Mouse (Mus musculus): ENCODE data around the gene Zgpat. TPM values are rescaled to one million over a fixed set of nuclear protein-coding genes. Genes with fewer than 3 reads are reported as not detected.
A peak's percentile ranks its signal among the peaks of the same experiment; 100 is the strongest.

Zgpat gene
- polyA plus RNA-seq, 1 experiment from 2014 or later = 21.7 TPM

DNA sequence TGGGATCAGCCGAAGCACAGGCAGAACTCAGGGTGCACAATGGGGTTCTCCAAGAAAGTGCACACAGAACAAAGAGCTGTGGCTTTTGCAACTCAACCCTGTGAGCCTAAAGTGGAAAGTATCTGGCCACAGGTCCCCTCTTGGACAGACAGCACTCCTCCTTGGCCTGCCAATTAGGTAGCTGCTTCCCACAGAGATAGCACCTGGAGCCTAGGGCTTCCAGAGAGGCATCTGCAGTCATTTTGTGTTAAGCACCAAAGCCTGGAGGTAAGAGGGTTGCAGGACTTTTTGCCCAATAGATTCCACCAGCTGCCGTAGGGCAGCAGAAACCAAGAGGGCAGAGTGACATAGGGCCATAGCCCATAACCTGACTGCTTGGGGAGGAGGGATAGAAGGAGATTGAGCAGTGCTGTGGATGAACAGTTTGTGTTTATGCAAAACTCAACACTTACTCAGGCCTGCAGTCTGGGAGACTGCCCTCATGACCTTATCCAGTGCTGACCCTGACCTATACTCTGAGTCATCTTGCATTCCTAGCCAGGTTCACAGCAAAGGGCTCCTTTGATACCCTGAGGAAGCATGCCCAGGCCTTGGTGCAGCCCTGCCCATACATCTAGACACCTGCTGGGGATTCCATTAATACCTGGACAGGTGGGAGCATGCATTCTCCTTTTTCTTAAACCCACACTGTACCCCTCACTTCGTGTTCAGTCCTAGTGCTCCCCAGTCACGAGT is 25.6 kb downstream of the Zgpat start:
- Histone ChIP-seq H3K27me3 (ENCODE audit: control insufficient read depth, insufficient read depth, low read length) (no peaks in the 10 kb centered on the region), H3K4me2 (no peak overlapping the region), H3K4me1 (ENCODE audit: control insufficient read depth, insufficient read depth, low read length) (no peaks in the 10 kb centered on the region), H3K9me3 (replicated peaks; ENCODE audit: control insufficient read depth, low read length) (no peaks in the 10 kb centered on the region), H3K4me3 (ENCODE audit: low read depth, low read length) (no peak overlapping the region), H3K27ac (ENCODE audit: low read depth, low read length) (no peak overlapping the region), H3K36me3 (ENCODE audit: control insufficient read depth, insufficient read depth, low read length) (peaks cover 6% of the 10 kb centered on the region), H3K9ac (ENCODE audit: low read depth, low read length) (no peak overlapping the region)
- ATAC-seq (replicated peaks; ENCODE audit: insufficient number of reproducible peaks, low FRiP score, low TSS enrichment) = no peak; the same call in 1 of the 2 replicates
- WGBS (ENCODE audit: insufficient replicate concordance) = 74% methylated on average over 4 of the region's 4 CpGs

- no peaks in the 10 kb centered on the region for H3K27me3 ChIP-seq (ENCODE audit: control insufficient read depth, insufficient read depth, low read length)
- no peak overlapping the region for H3K27ac ChIP-seq (ENCODE audit: low read depth, low read length)
- no peak overlapping the region for H3K4me3 ChIP-seq (ENCODE audit: low read depth, low read length)
- no peaks in the 10 kb centered on the region for H3K9me3 ChIP-seq (replicated peaks; ENCODE audit: control insufficient read depth, low read length)
- ATAC-seq (replicated peaks; ENCODE audit: insufficient number of reproducible peaks, low FRiP score, low TSS enrichment) = no peak
- 83% methylated on average over 15 of the region's 15 CpGs for WGBS (ENCODE audit: insufficient replicate concordance)
- H3K4me2 ChIP-seq = no peak overlapping the region
- H3K36me3 ChIP-seq (ENCODE audit: control insufficient read depth, insufficient read depth, low read length) = peaks cover 6% of the 10 kb centered on the region
- H3K9ac ChIP-seq (ENCODE audit: low read depth, low read length) = no peak overlapping the region
- H3K4me1 ChIP-seq (ENCODE audit: control insufficient read depth, insufficient read depth, low read length) = no peaks in the 10 kb centered on the region
These were observed 26.3 kb downstream of the Zgpat start for GRCm38 (mm10) chr2:181391022-181391421.

DNA sequence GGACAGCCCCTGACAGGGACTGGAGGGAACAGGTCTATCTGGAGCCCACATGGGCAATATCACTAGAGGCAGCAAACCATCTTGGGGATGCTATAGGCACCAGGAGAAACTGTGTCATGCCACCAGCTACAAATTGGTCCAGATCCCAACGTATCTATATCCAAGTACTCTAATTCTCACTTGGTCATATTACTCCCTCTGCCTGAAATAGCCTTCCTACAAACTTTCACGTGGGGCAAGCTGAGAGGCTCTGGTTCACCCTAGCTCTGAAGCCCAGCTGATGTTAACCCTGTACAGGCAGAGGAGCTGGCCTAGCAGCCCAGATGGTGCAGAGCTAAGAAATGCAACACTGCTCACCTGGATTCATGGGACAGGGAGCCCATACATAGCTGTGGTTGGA is 26.8 kb downstream of the Zgpat start:
- 69% methylated on average over 2 of the region's 2 CpGs for WGBS (ENCODE audit: insufficient replicate concordance)
- Histone ChIP-seq H3K9me3 (replicated peaks; ENCODE audit: control insufficient read depth, low read length) (no peaks in the 10 kb centered on the region), H3K4me3 (ENCODE audit: low read depth, low read length) (no peak overlapping the region), H3K4me2 (no peak overlapping the region), H3K36me3 (ENCODE audit: control insufficient read depth, insufficient read depth, low read length) (peaks cover 6% of the 10 kb centered on the region), H3K27ac (ENCODE audit: low read depth, low read length) (no peak overlapping the region), H3K4me1 (ENCODE audit: control insufficient read depth, insufficient read depth, low read length) (no peaks in the 10 kb centered on the region), H3K9ac (ENCODE audit: low read depth, low read length) (no peak overlapping the region), H3K27me3 (ENCODE audit: control insufficient read depth, insufficient read depth, low read length) (no peaks in the 10 kb centered on the region)
- ATAC-seq (replicated peaks; ENCODE audit: insufficient number of reproducible peaks, low FRiP score, low TSS enrichment) = no peak

- Histone ChIP-seq H3K9ac (ENCODE audit: low read depth, low read length) (no peak overlapping the region), H3K9me3 (replicated peaks; ENCODE audit: control insufficient read depth, low read length) (no peaks in the 10 kb centered on the region), H3K27me3 (ENCODE audit: control insufficient read depth, insufficient read depth, low read length) (no peaks in the 10 kb centered on the region), H3K4me1 (ENCODE audit: control insufficient read depth, insufficient read depth, low read length) (no peaks in the 10 kb centered on the region), H3K27ac (ENCODE audit: low read depth, low read length) (no peak overlapping the region), H3K4me3 (ENCODE audit: low read depth, low read length) (no peak overlapping the region), H3K4me2 (no peak overlapping the region), H3K36me3 (ENCODE audit: control insufficient read depth, insufficient read depth, low read length) (peaks cover 6% of the 10 kb centered on the region)
- 35% methylated on average over 4 of the region's 4 CpGs for WGBS (ENCODE audit: insufficient replicate concordance)
- ATAC-seq (replicated peaks; ENCODE audit: insufficient number of reproducible peaks, low FRiP score, low TSS enrichment) = no peak
These were observed 28.0 kb downstream of the Zgpat start for GRCm38 (mm10) chr2:181392600-181393213.

GRCm38 (mm10) chr2:181394086-181394485 is 29.4 kb downstream of the Zgpat start:
- ATAC-seq (replicated peaks; ENCODE audit: insufficient number of reproducible peaks, low FRiP score, low TSS enrichment) = no peak
- Histone ChIP-seq H3K27ac (ENCODE audit: low read depth, low read length) (no peak overlapping the region), H3K9me3 (replicated peaks; ENCODE audit: control insufficient read depth, low read length) (no peaks in the 10 kb centered on the region), H3K4me3 (ENCODE audit: low read depth, low read length) (no peak overlapping the region), H3K4me2 (no peak overlapping the region), H3K4me1 (ENCODE audit: control insufficient read depth, insufficient read depth, low read length) (no peaks in the 10 kb centered on the region), H3K36me3 (ENCODE audit: control insufficient read depth, insufficient read depth, low read length) (peaks cover 6% of the 10 kb centered on the region), H3K9ac (ENCODE audit: low read depth, low read length) (no peak overlapping the region), H3K27me3 (ENCODE audit: control insufficient read depth, insufficient read depth, low read length) (no peaks in the 10 kb centered on the region)
- WGBS (ENCODE audit: insufficient replicate concordance) = 88% methylated on average over 3 of the region's 3 CpGs

- no peaks in the 10 kb centered on the region for H3K9me3 ChIP-seq (replicated peaks; ENCODE audit: control insufficient read depth, low read length)
- H3K4me1 ChIP-seq (ENCODE audit: control insufficient read depth, insufficient read depth, low read length) = 0 out of 2 replicates have a peak, but pooled peaks cover 4% of the 10 kb centered on the region
- no peak overlapping the region for H3K4me2 ChIP-seq
- peak overlapping the region; percentile 47; the same call in 1 of the 2 replicates for H3K27ac ChIP-seq (ENCODE audit: low read depth, low read length)
- H3K27me3 ChIP-seq (ENCODE audit: control insufficient read depth, insufficient read depth, low read length) = no peaks in the 10 kb centered on the region
- peaks cover 6% of the 10 kb centered on the region for H3K36me3 ChIP-seq (ENCODE audit: control insufficient read depth, insufficient read depth, low read length)
- no peak overlapping the region for H3K9ac ChIP-seq (ENCODE audit: low read depth, low read length)
- no peak overlapping the region for H3K4me3 ChIP-seq (ENCODE audit: low read depth, low read length)
- 60% methylated on average over 5 of the region's 5 CpGs for WGBS (ENCODE audit: insufficient replicate concordance)
- no peak for ATAC-seq (replicated peaks; ENCODE audit: insufficient number of reproducible peaks, low FRiP score, low TSS enrichment)
These were observed 32.6 kb downstream of the Zgpat start for GRCm38 (mm10) chr2:181397207-181397761.

DNA sequence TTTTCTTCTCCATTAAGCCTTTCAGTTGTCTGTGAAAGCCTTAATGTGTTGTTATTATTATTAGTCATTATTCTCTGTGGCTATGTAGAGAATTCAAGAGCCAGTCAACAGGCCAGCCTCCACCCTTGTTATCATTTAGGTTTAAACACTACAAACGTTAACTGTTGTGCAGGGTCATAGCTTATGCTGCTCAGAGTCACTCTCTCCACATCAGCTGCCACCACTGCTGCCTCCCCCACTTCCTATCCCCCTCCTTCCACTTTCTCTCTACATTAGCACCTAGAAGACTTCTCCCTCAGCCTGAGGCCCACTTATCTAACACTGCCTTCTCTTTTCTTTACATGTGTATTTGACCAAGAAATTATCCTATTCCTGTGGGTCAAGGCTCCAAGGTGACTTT is 36.8 kb downstream of the Zgpat start:
- Histone ChIP-seq H3K4me2 (no peak overlapping the region), H3K9ac (ENCODE audit: low read depth, low read length) (no peak overlapping the region), H3K27me3 (ENCODE audit: control insufficient read depth, insufficient read depth, low read length) (no peaks in the 10 kb centered on the region), H3K9me3 (replicated peaks; ENCODE audit: control insufficient read depth, low read length) (no peaks in the 10 kb centered on the region), H3K4me3 (ENCODE audit: low read depth, low read length) (no peak overlapping the region), H3K36me3 (ENCODE audit: control insufficient read depth, insufficient read depth, low read length) (no peaks in the 10 kb centered on the region), H3K27ac (ENCODE audit: low read depth, low read length) (no peak overlapping the region), H3K4me1 (ENCODE audit: control insufficient read depth, insufficient read depth, low read length) (0 out of 2 replicates have a peak, but pooled peaks cover 4% of the 10 kb centered on the region)
- 12% methylated on average over 1 of the region's 1 CpGs for WGBS (ENCODE audit: insufficient replicate concordance)
- no peak for ATAC-seq (replicated peaks; ENCODE audit: insufficient number of reproducible peaks, low FRiP score, low TSS enrichment)

- Histone ChIP-seq H3K9ac (ENCODE audit: low read depth, low read length) (no peak overlapping the region), H3K4me2 (no peak overlapping the region), H3K27me3 (ENCODE audit: control insufficient read depth, insufficient read depth, low read length) (no peaks in the 10 kb centered on the region), H3K27ac (ENCODE audit: low read depth, low read length) (no peak overlapping the region), H3K9me3 (replicated peaks; ENCODE audit: control insufficient read depth, low read length) (no peaks in the 10 kb centered on the region), H3K4me1 (ENCODE audit: control insufficient read depth, insufficient read depth, low read length) (0 out of 2 replicates have a peak, but pooled peaks cover 4% of the 10 kb centered on the region), H3K4me3 (ENCODE audit: low read depth, low read length) (no peak overlapping the region), H3K36me3 (ENCODE audit: control insufficient read depth, insufficient read depth, low read length) (no peaks in the 10 kb centered on the region)
- WGBS (ENCODE audit: insufficient replicate concordance) = 80% methylated on average over 3 of the region's 3 CpGs
- no peak for ATAC-seq (replicated peaks; ENCODE audit: insufficient number of reproducible peaks, low FRiP score, low TSS enrichment)
These were observed 39.0 kb downstream of the Zgpat start for GRCm38 (mm10) chr2:181403722-181404121.
